Mouse (Mus musculus) spleen, embryonic (tissue): ENCODE measurements around the gene Tmem129.

Experiments
- CTCF ChIA-PET: fragments of 350-600 bp; sonication (Branson Sonifier 250); formaldehyde crosslinking; loops from one replicate; lab custom pipeline; 2022; lab: Charles Lee

Tmem129 gene

GRCm38 (mm10) chr5:33657787-33658663 lies at the start of gene Tmem129, which contains the start of gene Tacc3:
Gene Tmem129 (minus strand): TSS chr5:33658416.
Gene Tacc3 (plus strand): TSS chr5:33658128.
- CTCF ChIA-PET: no interaction called here

- CTCF ChIA-PET: interaction anchor here (1.2 kb wide), 1 partner anchor 14 kb away, joined by 3 read pairs; no protein-coding TSS in a partner anchor
These were observed 48.9 kb upstream of the Tmem129 start for GRCm38 (mm10) chr5:33707163-33707562.

GRCm38 (mm10) chr5:33706350-33706629 lies 48.1 kb upstream of the Tmem129 start:
- CTCF ChIA-PET: no interaction called here

- CTCF ChIA-PET: no interaction called here
These were observed 47.6 kb upstream of the Tmem129 start for GRCm38 (mm10) chr5:33705612-33706349.

- CTCF ChIA-PET: interaction anchor here (0.7 kb wide), 1 partner anchor 9 kb away, joined by 15 read pairs; no protein-coding TSS in a partner anchor
These were observed 46.9 kb upstream of the Tmem129 start for GRCm38 (mm10) chr5:33704945-33705611.

GRCm38 (mm10) chr5:33703999-33704398 lies 45.8 kb upstream of the Tmem129 start:
- CTCF ChIA-PET: no interaction called here

GRCm38 (mm10) chr5:33701832-33702231 lies 43.6 kb upstream of the Tmem129 start:
- CTCF ChIA-PET: no interaction called here

- CTCF ChIA-PET: no interaction called here
These were observed 41.8 kb upstream of the Tmem129 start for GRCm38 (mm10) chr5:33700010-33700409.

GRCm38 (mm10) chr5:33698669-33699068 lies 40.5 kb upstream of the Tmem129 start:
- CTCF ChIA-PET: no interaction called here

- CTCF ChIA-PET: no interaction called here
These were observed 39.8 kb upstream of the Tmem129 start for GRCm38 (mm10) chr5:33697947-33698512.

- CTCF ChIA-PET: no interaction called here
These were observed 39.3 kb upstream of the Tmem129 start for GRCm38 (mm10) chr5:33697534-33697933.

GRCm38 (mm10) chr5:33696430-33696829 lies 38.2 kb upstream of the Tmem129 start:
- CTCF ChIA-PET: no interaction called here

GRCm38 (mm10) chr5:33695718-33696121 lies 37.5 kb upstream of the Tmem129 start:
- CTCF ChIA-PET: interaction anchor here (0.7 kb wide), 1 partner anchor 1660 kb away, joined by 3 read pairs; no protein-coding TSS in a partner anchor

- CTCF ChIA-PET: interaction anchor here (0.7 kb wide), 1 partner anchor 1660 kb away, joined by 3 read pairs; no protein-coding TSS in a partner anchor
These were observed 36.9 kb upstream of the Tmem129 start for GRCm38 (mm10) chr5:33694848-33695717.

GRCm38 (mm10) chr5:33694461-33694847 lies 36.2 kb upstream of the Tmem129 start:
- CTCF ChIA-PET: no interaction called here

- CTCF ChIA-PET: no interaction called here
These were observed 34.2 kb upstream of the Tmem129 start for GRCm38 (mm10) chr5:33692393-33692792.

- CTCF ChIA-PET: no interaction called here
These were observed 31.8 kb upstream of the Tmem129 start for GRCm38 (mm10) chr5:33689852-33690645.

GRCm38 (mm10) chr5:33689221-33689844 lies 31.1 kb upstream of the Tmem129 start:
- CTCF ChIA-PET: no interaction called here
